Mouse (Mus musculus) G1E-ER4 (cell line): ENCODE results near the gene Ube2e3. TPM values are rescaled to one million over a fixed set of nuclear protein-coding genes. Genes with fewer than 3 reads are reported as not detected.

ENCODE experiments used
- GATA1 ChIP-seq: IDR thresholded peaks from one replicate; pipeline ENCODE4 v1.8.0; 2012; ENCODE audit warnings: low read length, inconsistent platforms
- polyA plus RNA-seq: library from polyadenylated mRNA; stranded (reverse); fragments of >175 nt; gene quantifications from 2 replicates; pipeline ENCODE4 v1.2.3, GENCODE M21; 2012

The Ube2e3 gene
- polyA plus RNA-seq, 1 experiment: 144 TPM

DNA sequence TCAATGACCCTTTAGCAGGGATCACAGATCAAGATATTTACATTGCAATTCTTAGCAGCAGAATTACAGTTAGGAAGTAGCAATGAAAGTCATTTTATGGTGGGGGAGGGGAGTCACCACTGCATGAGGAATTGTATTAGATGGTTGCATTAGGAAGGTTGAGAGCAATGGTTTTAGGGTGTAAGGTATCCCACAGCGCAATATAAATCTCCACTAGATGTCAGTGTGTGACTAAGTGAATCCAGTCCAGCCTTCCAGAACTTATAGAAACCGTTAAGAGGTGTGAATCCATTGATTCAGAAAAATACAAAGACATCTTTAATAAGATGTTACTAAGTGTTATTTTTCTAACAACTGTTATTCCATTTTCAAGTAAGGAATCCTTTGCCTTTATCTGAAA is 63.4 kb downstream of the Ube2e3 start:
- TF ChIP-seq GATA1: no peak

- no peak for TF ChIP-seq GATA1
Measured at GRCm38 (mm10) chr2:78959451-78959850, 91.5 kb downstream of the Ube2e3 start.

DNA sequence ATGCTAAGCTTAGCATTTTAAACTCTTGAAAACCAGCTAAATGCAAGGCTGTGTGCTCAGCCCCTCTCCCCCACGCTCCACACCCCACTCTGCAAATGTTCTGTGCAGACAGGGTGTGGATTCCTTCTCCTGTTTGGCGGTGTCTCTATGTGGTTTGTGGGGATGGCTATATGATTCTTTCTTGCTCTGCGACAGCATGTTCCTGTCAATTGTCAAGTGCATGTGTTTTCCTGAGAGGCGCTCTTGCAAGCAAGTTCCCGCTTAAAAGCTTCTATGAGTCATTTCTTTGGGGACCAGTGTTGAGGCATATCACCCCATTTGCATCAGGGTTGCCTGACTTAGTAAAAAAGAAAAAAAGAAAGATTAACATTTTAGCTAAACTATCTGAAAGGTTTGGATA is 92.4 kb downstream of the Ube2e3 start:
- TF ChIP-seq GATA1: no peak

DNA sequence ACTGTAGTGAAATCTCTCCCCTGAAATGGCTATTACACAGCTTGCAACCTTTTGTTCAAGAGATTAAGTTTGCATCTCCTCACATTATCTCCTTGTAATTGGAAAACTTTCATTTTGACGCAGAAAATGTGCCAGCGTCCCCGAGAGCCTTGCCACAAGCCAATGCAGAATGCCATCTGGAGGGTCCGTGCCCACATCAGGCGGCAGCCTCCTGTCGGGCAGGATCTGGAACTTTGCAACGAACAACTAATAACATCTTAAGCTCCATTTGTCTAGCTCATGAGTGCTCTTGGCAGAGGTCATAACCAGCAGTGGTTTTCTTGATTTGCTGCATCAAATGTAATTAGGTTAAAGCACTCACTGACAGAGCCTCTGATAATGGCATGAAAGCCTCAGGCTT is 93.1 kb downstream of the Ube2e3 start:
- TF ChIP-seq GATA1: no peak

GRCm38 (mm10) chr2:78961580-78961979 is 93.7 kb downstream of the Ube2e3 start:
- no peak for TF ChIP-seq GATA1

DNA sequence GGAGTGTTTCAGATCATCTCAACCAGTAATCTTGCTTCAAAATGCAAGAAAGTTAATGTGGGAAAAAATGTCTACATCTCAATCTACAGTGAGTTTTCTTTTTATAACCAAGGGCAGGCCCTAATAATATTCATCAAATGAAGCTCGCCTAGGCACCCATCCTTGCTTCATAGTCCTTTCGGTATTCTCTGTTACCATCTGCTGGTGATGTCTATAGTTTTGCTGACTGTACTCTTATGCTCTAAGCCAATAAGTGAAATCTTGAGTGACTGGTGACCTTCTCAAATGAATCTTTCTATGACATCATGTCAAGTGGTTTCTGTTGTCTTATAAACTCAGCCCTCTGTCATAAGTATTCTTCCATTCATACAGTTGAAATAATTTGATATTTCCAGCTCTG is 97.1 kb downstream of the Ube2e3 start:
- TF ChIP-seq GATA1: no peak

- TF ChIP-seq GATA1: no peak
Measured at GRCm38 (mm10) chr2:78965396-78965795, 97.5 kb downstream of the Ube2e3 start.

DNA sequence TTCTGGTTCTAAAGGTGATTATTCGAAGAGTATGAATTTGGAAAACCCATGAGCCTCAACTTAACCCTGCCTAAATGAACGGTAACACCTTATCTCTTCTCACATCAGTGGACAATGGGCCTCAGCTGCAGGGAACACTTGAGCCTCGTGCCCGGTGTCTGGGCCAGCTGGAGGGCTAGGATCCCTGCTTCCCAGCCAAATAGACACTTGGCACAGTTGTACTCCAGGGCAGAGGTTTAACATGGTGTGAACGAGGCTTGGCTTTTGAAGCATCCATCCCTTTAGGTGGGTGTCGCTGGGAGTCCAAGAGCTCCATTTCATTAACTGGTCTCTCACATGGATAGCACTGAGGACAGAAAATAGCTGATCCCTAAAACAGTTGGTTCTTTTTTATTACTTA is 102.2 kb downstream of the Ube2e3 start:
- no peak for TF ChIP-seq GATA1
